Mouse (Mus musculus) splenic B cell, adult 2 months (primary cell): ENCODE measurements around the gene Tepp.

Source experiments
- DNase-seq: peaks from one replicate; pipeline ENCODE4 v3.0.0-alpha.2; 2011; ENCODE audit warnings: low read depth, low spot score
- H3K27me3 ChIP-seq: 2 replicates; pipeline ENCODE4 v1.6.1; 2012; ENCODE audit warnings: mild to moderate bottlenecking, low read length, moderate library complexity, mixed read lengths; ENCODE audit not compliant: control insufficient read depth, poor library complexity, insufficient read depth, severe bottlenecking
- H3K36me3 ChIP-seq: 2 replicates; pipeline ENCODE4 v1.6.1; 2012; ENCODE audit warnings: mild to moderate bottlenecking, low read length, moderate library complexity, mixed read lengths; ENCODE audit not compliant: control insufficient read depth, poor library complexity, insufficient read depth, severe bottlenecking

Tepp gene

GRCm38 (mm10) chr8:95369581-95370326, 59.4 kb downstream of the Tepp start:
- Histone ChIP-seq H3K36me3 (no peaks in the 10 kb centered on the region), H3K27me3 (no peaks in the 10 kb centered on the region)
- DNase-seq: no peak

GRCm38 (mm10) chr8:95373389-95374002, 63.1 kb downstream of the Tepp start:
- no peak for DNase-seq
- no peaks in the 10 kb centered on the region for H3K27me3 ChIP-seq
- H3K36me3 ChIP-seq: no peaks in the 10 kb centered on the region

GRCm38 (mm10) chr8:95374429-95374828, 64.1 kb downstream of the Tepp start:
- Histone ChIP-seq H3K27me3 (no peaks in the 10 kb centered on the region), H3K36me3 (no peaks in the 10 kb centered on the region)
- no peak for DNase-seq

- DNase-seq: no peak
These were observed 65.1 kb downstream of the Tepp start for GRCm38 (mm10) chr8:95375374-95375930.

More at GRCm38 (mm10) chr8:95375374-95375930, 65.1 kb downstream of the Tepp start:
- Histone ChIP-seq H3K27me3 (no peaks in the 10 kb centered on the region), H3K36me3 (no peaks in the 10 kb centered on the region)
